Mouse (Mus musculus) heart, embryonic 10.5 days (tissue): ENCODE results near the gene Atad5. TPM values are rescaled to one million over a fixed set of nuclear protein-coding genes. Genes with fewer than 3 reads are reported as not detected.
"Not testable (repeated sequence)": the region's sequence is repeated elsewhere in the genome, so short reads cannot be mapped to it uniquely, and the experiment has no call there.

ENCODE experiments used
- DNase-seq: peaks from one replicate; pipeline ENCODE4 v3.0.0-alpha.2; 2017; ENCODE audit warnings: low spot score
- H3K27ac ChIP-seq: fragments of 300-500 bp; sonication (generic); 2 replicates; pipeline ENCODE4 v1.5.1; 2016; ENCODE audit warnings: mild to moderate bottlenecking
- H3K27me3 ChIP-seq: fragments of 300-500 bp; sonication (generic); 2 replicates; pipeline ENCODE4 v1.6.1; 2016; ENCODE audit warnings: mild to moderate bottlenecking; ENCODE audit not compliant: poor library complexity, insufficient read depth, severe bottlenecking
- H3K36me3 ChIP-seq: fragments of 300-500 bp; sonication (generic); 2 replicates; pipeline ENCODE4 v1.6.1; 2016; ENCODE audit warnings: mild to moderate bottlenecking, moderate library complexity
- H3K4me1 ChIP-seq: fragments of 300-500 bp; sonication (generic); 2 replicates; pipeline ENCODE4 v1.6.1; 2016; ENCODE audit warnings: mild to moderate bottlenecking
- H3K4me3 ChIP-seq: fragments of 300-500 bp; sonication (generic); 2 replicates; pipeline ENCODE4 v1.5.1; 2016; ENCODE audit warnings: mild to moderate bottlenecking, moderate library complexity
- H3K9me3 ChIP-seq: fragments of 300-500 bp; sonication (generic); 2 replicates; pipeline ENCODE4 v1.6.1; 2016; ENCODE audit warnings: mild to moderate bottlenecking, moderate library complexity
- WGBS: fragments of 180-500 bp; shearing (Covaris S2); methylation state at CpG from one replicate; pipeline ENCODE4 v1.1.7; 2016; 5-methylcytosine and 5-hydroxymethylcytosine counted together
- polyA plus RNA-seq: library from polyadenylated mRNA; unstranded; fragments of >200 nt; fragmentation: Nextera tagmentation; extraction: Ambion mirVana; gene quantifications from 2 replicates; pipeline ENCODE4 v1.2.1, GENCODE M21; 2016

Gene Atad5
- polyA plus RNA-seq, 1 experiment from 2014 or later = 11.0 TPM

DNA sequence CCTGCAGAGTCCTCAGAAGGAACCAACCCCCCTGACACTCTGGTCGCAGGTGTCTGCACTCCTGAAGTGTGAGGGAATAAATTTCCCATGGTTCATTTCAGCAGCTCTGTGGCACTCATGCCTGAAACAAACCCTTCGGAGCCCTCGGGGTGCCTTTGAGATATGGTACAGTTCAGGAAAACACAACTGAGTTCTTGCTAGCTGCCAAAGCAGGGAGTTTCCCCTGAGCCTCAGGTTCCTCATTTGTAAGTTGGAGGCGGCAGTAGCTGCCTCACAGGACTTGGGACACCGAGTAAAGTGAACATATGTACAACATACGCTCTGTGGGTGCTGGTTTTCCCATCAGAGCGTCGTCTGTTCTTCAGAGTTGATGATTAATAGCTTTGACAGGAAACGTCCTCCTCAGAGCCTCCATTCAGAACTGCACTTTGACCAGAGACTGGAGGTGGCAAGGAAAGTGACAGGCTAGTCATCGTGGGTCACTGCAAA lies 56.6 kb downstream of the Atad5 start:
- WGBS = 57% methylated on average over 10 of the region's 10 CpGs
- Histone ChIP-seq H3K9me3 (no peaks in the 10 kb centered on the region), H3K27me3 (no peaks in the 10 kb centered on the region), H3K36me3 (no peaks in the 10 kb centered on the region), H3K27ac (no peak overlapping the region), H3K4me1 (peaks cover 11% of the 10 kb centered on the region), H3K4me3 (no peak overlapping the region)
- DNase-seq = no peak

DNA sequence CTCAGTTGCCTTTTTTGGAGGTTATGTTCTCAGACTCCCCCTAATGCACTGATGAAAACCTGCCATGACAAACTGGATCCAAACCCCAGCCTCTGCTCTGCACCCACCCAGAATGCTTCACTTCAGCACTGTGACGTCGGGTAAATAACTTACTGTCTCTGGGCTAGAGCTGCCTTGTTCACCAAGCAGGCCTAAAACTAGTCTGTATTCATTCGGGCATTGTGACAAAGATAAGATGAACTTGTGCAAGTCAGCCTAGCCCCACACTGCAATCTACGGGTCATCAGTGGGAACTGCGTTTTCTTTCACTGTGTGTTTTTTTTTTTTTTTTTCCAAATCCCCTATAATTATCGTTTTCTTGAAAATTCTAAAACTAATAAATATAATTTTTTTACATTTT lies 58.5 kb downstream of the Atad5 start:
- WGBS = 70% methylated on average over 6 of the region's 6 CpGs
- no peaks in the 10 kb centered on the region for H3K9me3 ChIP-seq
- no peaks in the 10 kb centered on the region for H3K36me3 ChIP-seq
- peak; percentile 42 for DNase-seq
- H3K4me3 ChIP-seq = no peak overlapping the region
- peaks cover 14% of the 10 kb centered on the region for H3K27me3 ChIP-seq
- peaks cover 4% of the 10 kb centered on the region for H3K4me1 ChIP-seq
- H3K27ac ChIP-seq = no peak overlapping the region

GRCm38 (mm10) chr11:80148313-80148712 lies 59.1 kb downstream of the Atad5 start:
- WGBS = 47% methylated on average over 1 of the region's 1 CpGs
- Histone ChIP-seq H3K27ac (no peak overlapping the region), H3K27me3 (peaks cover 19% of the 10 kb centered on the region), H3K4me1 (no peaks in the 10 kb centered on the region), H3K36me3 (no peaks in the 10 kb centered on the region), H3K9me3 (no peaks in the 10 kb centered on the region), H3K4me3 (no peak overlapping the region)
- peak; percentile 70 for DNase-seq

GRCm38 (mm10) chr11:80148974-80149373 lies 59.8 kb downstream of the Atad5 start:
- not testable (repeated sequence) for H3K4me3 ChIP-seq, DNase-seq, H3K27ac ChIP-seq, H3K4me1 ChIP-seq, H3K9me3 ChIP-seq, H3K36me3 ChIP-seq
- H3K27me3 ChIP-seq = peaks cover 26% of the 10 kb centered on the region
- 69% methylated on average over 2 of the region's 4 CpGs for WGBS

DNA sequence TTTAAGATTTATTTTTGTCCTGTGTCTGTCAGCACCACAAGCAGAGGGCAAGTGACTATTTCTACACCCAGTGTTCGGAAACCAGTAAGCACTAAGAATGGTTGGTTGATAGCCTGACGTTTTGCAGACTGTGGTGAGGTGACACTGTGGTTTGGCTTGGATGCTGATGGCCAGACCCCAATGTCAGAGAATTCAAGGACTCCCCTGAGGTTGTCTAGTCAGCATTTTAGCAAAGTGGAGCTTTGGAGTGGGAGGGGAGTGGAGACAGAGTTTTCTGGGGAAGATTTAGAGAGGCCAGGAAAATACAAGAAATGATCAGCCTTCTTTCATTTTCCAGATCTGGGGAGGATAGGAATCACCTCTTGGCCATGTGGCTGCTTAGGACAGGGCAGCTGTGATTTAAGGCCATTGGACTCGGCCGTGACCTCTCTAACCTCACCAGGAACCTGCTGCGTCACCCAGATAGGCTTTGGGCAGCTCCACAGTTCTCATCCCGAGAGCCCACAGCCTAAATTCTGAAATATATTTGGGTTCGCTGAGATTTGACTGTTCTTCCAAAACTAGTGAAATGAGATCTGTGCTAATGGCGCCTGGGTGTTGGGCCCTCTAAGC lies 60.3 kb downstream of the Atad5 start:
- no peak overlapping the region for H3K4me3 ChIP-seq
- H3K4me1 ChIP-seq = peaks cover 9% of the 10 kb centered on the region
- H3K9me3 ChIP-seq = no peaks in the 10 kb centered on the region
- DNase-seq = no peak
- no peaks in the 10 kb centered on the region for H3K36me3 ChIP-seq
- H3K27me3 ChIP-seq = peaks cover 31% of the 10 kb centered on the region
- H3K27ac ChIP-seq = no peak overlapping the region
- WGBS = 71% methylated on average over 8 of the region's 8 CpGs

GRCm38 (mm10) chr11:80150566-80150965 lies 61.4 kb downstream of the Atad5 start:
- no peak for DNase-seq
- H3K27ac ChIP-seq = no peak overlapping the region
- 71% methylated on average over 5 of the region's 5 CpGs for WGBS
- peaks cover 11% of the 10 kb centered on the region for H3K4me1 ChIP-seq
- H3K36me3 ChIP-seq = no peaks in the 10 kb centered on the region
- H3K27me3 ChIP-seq = peaks cover 42% of the 10 kb centered on the region
- H3K4me3 ChIP-seq = no peak overlapping the region
- no peaks in the 10 kb centered on the region for H3K9me3 ChIP-seq

- Histone ChIP-seq H3K27ac (no peak overlapping the region), H3K27me3 (peaks cover 51% of the 10 kb centered on the region), H3K9me3 (no peaks in the 10 kb centered on the region), H3K4me3 (no peak overlapping the region), H3K36me3 (no peaks in the 10 kb centered on the region), H3K4me1 (peaks cover 11% of the 10 kb centered on the region)
- WGBS = 77% methylated on average over 2 of the region's 2 CpGs
- DNase-seq = peak; percentile 7
These were observed 62.3 kb downstream of the Atad5 start for GRCm38 (mm10) chr11:80151541-80151940.

DNA sequence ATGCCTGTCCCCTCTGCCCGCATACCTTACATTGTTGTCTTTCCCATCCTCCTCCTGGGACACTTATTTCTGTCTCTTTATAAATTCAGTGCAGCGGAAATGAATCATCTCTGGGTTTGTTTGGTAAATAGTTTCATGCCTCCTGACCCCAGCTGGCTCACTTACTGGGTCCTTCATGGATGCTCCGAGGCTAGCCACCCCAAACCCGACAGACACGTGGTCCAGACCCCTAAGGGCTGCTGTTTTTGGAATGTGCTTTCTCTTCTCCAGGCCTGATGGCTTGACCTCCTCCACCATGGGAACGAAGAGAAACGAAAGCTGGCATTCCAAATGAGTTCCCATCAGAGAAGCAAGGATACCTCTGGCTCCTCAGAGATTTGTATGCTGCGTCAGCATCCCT lies 63.2 kb downstream of the Atad5 start:
- 77% methylated on average over 8 of the region's 8 CpGs for WGBS
- Histone ChIP-seq H3K36me3 (no peaks in the 10 kb centered on the region), H3K27me3 (peaks cover 60% of the 10 kb centered on the region), H3K27ac (no peak overlapping the region), H3K4me1 (peaks cover 11% of the 10 kb centered on the region), H3K9me3 (no peaks in the 10 kb centered on the region), H3K4me3 (no peak overlapping the region)
- DNase-seq = no peak

DNA sequence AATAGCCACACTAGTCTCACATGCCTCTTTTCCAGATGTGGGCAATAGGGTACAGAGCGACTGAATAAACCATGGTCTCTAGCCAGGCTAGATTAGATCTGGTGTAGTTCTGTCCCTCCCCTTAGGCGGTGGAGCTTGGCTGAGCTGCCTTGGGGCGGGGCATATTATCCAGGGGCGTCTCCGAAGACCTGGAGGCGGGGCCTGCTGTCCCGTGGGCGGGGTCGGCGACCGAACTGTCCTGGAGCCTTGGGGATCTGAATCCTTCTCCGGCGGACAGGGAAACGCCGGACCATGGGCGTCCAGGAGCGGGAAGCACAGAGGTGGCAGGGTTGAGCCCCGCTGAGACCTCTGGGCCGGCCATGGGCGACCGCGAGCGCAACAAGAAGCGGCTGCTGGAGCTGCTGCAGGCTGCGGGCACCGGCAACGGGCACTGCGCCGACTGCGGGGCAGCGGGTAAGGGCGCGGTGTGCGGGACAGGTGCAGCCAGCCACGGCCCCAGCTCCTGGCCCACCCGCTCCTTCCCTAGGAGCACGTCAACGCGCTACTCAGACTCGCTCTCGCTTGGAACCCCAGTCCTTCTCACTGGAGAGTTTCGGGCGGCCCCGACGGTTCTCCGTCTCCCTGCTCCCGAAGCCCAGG lies 64.8 kb downstream of the Atad5 start, which contains the start of gene Adap2:
Gene Adap2 (plus strand): TSS at position 249 of the 639 bp plus-strand sequence.
- peak within 1 kb of the TSS; percentile 52 for H3K27ac ChIP-seq
- no peaks in the 10 kb centered on the region for H3K9me3 ChIP-seq
- WGBS = 2% methylated on average over 47 of the region's 47 CpGs
- H3K4me1 ChIP-seq = peaks cover 11% of the 10 kb centered on the region
- peak; percentile 94 for DNase-seq
- H3K27me3 ChIP-seq = peaks cover 73% of the 10 kb centered on the region
- peak within 1 kb of the TSS; percentile 68 for H3K4me3 ChIP-seq
- H3K36me3 ChIP-seq = no peaks in the 10 kb centered on the region

DNA sequence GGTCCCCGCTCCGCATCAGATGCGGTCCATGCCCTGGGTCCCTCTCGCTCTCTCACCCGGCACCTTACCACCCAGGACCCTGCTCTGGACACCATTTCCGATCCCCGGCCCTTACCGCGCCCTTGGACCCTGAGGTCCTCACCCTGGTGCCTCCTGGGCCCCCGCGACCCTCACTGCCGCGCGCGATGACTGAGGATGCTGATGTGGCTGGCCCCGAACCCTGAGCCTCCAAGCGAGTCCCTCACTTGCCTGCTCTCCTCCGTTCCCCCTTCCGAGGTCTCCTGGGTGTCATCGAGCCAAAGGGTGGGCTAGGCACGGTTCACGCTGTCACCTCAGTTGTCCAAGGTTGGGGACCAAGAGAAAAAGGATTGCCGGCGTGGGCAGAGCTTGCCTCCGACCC lies 65.3 kb downstream of the Atad5 start:
- WGBS = 22% methylated on average over 25 of the region's 25 CpGs
- Histone ChIP-seq H3K36me3 (no peaks in the 10 kb centered on the region), H3K27ac (peak overlapping the region; percentile 52; the same call in 1 of the 2 replicates), H3K4me1 (peaks cover 11% of the 10 kb centered on the region), H3K4me3 (peak overlapping the region; percentile 68), H3K27me3 (peaks cover 78% of the 10 kb centered on the region), H3K9me3 (no peaks in the 10 kb centered on the region)
- no peak for DNase-seq

DNA sequence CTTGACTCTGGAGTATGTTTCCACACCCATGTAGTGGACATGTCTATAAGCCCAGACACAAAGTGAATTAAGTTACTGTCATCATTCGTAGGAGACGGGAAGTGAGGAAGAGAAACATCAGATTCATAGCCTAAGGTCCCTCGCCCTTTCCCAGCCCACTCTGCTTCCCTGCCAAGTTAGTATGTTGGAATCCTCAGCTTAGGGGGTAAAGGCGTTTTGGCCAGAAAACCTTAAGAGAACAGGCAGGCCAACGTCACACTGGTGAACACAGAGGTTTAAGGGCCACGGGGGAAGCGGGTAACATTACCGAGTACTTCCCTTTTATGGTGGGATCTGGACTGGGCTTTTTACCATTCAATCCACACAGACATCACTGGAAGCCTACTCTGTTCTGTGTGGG lies 66.3 kb downstream of the Atad5 start:
- Histone ChIP-seq H3K36me3 (no peaks in the 10 kb centered on the region), H3K27me3 (peaks cover 78% of the 10 kb centered on the region), H3K27ac (no peak overlapping the region), H3K4me1 (peaks cover 11% of the 10 kb centered on the region), H3K9me3 (no peaks in the 10 kb centered on the region), H3K4me3 (no peak overlapping the region)
- no peak for DNase-seq
- 87% methylated on average over 8 of the region's 8 CpGs for WGBS

- WGBS = 80% methylated on average over 4 of the region's 4 CpGs
These were observed 66.8 kb downstream of the Atad5 start for GRCm38 (mm10) chr11:80155961-80156360.

GRCm38 (mm10) chr11:80156841-80157240 lies 67.6 kb downstream of the Atad5 start:
- no peak overlapping the region for H3K4me3 ChIP-seq
- DNase-seq = no peak
- peaks cover 74% of the 10 kb centered on the region for H3K27me3 ChIP-seq
- WGBS = 77% methylated on average over 4 of the region's 4 CpGs
- H3K27ac ChIP-seq = no peak overlapping the region
- peaks cover 11% of the 10 kb centered on the region for H3K4me1 ChIP-seq
- H3K36me3 ChIP-seq = no peaks in the 10 kb centered on the region
- H3K9me3 ChIP-seq = no peaks in the 10 kb centered on the region

More at GRCm38 (mm10) chr11:80155961-80156360, 66.8 kb downstream of the Atad5 start:
- Histone ChIP-seq H3K36me3 (no peaks in the 10 kb centered on the region), H3K9me3 (no peaks in the 10 kb centered on the region), H3K27me3 (peaks cover 78% of the 10 kb centered on the region), H3K27ac (no peak overlapping the region), H3K4me1 (peaks cover 11% of the 10 kb centered on the region), H3K4me3 (no peak overlapping the region)
- no peak for DNase-seq
